Mouse (Mus musculus) cerebellum, adult 11-12 months (tissue): ENCODE results near the gene Sel1l3.

ENCODE experiments used
- DNase-seq: peaks from one replicate; pipeline ENCODE4 v3.0.0; 2022

Gene Sel1l3

DNA sequence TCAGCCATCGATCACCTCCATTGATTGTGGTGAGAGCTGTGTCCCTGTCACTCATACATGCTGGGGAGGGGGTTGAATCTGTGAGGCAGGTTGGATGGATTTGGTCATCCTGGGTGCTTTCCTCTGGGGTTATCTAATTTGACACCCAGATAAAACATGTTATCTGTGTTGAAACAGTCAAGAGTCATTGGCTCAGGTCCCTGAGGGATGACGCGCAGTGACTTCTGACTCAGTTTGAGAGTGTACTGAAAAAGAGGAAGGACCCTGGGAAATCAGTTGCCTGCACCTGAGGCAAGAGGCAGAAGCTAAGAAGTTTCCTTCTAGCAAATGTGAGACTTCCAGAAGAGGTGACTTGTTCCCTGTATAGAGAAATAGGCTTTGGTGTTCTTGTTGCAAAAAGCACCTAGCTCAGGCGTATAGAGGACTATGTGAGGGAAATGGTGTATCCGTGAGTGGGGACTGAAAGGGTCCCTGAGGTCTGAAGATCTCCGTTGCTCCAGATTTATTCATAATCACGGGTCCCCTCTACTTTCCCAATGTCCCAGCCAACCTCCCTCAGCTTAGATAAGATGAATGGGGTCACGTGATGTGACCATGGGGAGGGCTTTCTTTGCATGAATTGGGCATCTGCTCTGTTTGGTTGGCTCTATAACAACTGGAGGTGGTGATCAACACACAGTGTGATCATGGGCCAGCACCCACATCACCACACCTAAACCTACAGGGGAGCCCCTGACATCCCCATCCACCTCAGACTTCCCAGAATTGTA, 73.4 kb downstream of the Sel1l3 start:
- peak; percentile 23 for DNase-seq

- peak; percentile 24 for DNase-seq
These were observed 74.2 kb downstream of the Sel1l3 start for GRCm38 (mm10) chr5:53139566-53139965.

GRCm38 (mm10) chr5:53139140-53139539, 74.6 kb downstream of the Sel1l3 start:
- DNase-seq: no peak

GRCm38 (mm10) chr5:53138025-53138424, 75.7 kb downstream of the Sel1l3 start:
- peak; percentile 84 for DNase-seq

- peak; percentile 22 for DNase-seq
These were observed 77.7 kb downstream of the Sel1l3 start for GRCm38 (mm10) chr5:53135984-53136383.

GRCm38 (mm10) chr5:53134003-53134402, 79.7 kb downstream of the Sel1l3 start:
- DNase-seq: no peak

GRCm38 (mm10) chr5:53124701-53125100, 89.0 kb downstream of the Sel1l3 start:
- DNase-seq: no peak

GRCm38 (mm10) chr5:53123525-53124286, 90.0 kb downstream of the Sel1l3 start:
- no peak for DNase-seq

GRCm38 (mm10) chr5:53119689-53120088, 94.0 kb downstream of the Sel1l3 start:
- no peak for DNase-seq

GRCm38 (mm10) chr5:53118212-53118611, 95.5 kb downstream of the Sel1l3 start:
- DNase-seq: no peak

DNA sequence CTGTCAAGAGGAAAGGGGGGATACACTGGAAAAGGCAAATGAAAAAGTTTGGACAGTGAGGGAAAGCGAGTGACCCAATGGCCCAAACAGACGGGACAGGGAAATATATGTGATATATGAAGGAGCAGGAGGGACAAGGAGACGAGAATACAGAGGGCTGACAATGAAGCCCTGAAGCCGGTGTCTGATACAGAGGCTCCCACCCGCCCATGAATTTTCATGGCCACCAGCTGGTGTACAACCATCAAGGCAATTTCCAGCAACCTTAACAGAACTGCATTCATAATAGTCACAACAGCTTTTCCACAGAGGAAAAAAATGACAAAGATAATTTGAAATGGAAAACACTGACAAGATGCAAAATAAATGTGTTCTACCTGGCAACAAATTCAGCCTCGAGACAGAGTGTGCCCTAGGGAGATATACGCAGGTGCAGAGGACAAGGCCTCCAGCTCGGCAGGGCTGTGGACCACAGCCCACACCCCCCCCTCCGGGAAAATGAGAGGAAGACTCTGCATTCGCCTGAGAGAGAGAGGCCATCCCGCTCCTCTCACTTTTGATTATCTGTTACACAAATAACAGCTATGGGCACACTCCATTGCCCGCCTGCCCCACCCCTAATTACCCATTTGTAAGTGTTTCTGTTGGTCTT, 99.0 kb downstream of the Sel1l3 start:
- no peak for DNase-seq

DNA sequence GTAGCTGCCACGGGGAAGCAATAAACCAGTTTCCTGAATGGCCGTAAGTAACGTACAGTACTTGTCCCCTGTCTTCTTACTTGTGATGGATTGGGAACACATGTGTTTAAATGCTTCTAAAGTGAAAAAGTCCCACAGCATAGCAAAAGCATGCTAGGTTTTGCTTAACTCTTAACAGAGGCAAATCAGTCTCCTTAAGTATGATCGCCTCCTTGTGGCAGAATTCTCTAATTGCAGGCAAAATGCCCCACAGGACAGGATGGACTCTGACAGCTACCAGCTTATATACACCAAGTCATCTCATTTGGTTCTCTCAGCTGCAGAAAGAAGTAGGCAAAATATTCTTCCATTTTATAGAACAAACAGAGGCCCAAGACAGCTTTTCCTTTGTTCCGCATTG, 100.8 kb downstream of the Sel1l3 start:
- no peak for DNase-seq

DNA sequence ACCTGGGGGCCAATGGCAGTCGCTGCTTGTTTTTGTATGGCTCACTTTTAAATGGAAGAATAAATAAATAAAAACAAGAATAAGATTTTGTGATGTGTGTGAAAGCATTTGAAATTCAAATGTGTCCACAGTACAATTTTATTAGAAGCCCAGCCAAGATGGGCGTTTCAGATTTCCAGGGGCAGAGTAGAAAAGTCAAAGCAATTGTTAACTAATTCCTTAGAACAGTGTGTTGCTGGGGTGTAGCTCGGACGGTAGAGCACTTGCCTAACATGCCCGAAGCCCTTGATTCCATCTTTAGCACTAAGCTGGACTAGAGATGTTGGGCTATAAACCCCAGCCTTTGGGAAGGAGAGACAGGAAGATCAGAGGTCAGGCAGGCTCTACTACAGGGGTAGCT, 102.7 kb downstream of the Sel1l3 start:
- DNase-seq: no peak

- no peak for DNase-seq
These were observed 103.5 kb downstream of the Sel1l3 start for GRCm38 (mm10) chr5:53110225-53110624.

- no peak for DNase-seq
These were observed 105.1 kb downstream of the Sel1l3 start for GRCm38 (mm10) chr5:53108668-53109067.

DNA sequence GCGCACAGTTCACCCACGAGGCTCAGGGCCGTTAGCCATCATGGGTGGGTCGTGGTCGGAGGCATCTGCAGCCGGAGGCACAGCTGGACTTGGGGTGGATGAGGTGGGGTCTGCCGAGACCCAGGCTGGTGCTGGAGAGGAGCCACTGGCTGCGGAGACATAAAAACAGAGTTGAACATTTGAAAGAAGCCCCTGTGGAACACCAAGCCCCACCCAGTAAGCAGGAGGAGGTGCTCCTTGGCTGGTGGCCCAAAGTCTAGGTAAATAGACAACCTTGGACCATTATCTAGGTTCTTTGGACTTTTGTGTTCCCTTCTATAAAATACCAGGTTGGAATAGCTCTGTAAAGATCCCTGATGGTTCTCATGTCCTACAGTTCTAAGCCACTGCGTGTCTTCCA, 105.7 kb downstream of the Sel1l3 start:
- DNase-seq: no peak

DNA sequence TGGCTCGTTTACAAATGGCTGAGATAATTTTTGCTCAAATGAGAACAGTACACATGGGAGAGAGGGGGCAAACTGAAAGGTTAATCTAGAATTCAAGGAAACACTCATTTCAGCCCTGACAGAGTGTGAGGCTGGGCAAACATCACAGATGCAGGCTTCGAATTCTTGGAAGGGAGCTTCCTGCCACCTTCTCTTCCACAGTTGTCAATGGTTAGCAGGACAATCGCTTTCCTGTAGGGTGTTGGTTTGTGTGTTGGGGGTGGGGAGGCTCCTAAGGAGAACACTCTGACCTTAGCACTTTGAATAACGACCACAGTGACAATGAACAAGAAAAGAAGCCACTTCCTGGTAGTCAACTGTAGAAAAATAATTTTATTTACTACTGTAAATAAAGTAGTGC, 107.0 kb downstream of the Sel1l3 start:
- DNase-seq: no peak

DNA sequence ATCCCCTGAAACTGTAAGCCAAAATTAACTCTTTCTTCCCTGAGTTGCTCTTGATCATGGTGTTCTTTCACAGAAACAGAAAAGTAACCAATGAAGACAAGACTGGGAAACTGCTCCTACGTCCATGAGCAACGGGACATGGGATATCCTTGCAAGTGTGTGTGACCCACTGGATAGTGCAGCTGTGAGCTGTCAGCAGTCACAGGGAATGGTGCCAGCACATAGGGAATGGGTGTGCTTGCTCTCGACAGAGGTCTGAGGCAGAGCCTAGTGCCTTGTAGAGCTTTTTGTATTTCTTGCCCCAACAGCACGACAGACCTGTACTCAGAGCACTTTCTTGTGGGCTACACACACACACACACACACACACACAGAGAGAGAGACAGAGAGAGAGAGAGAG, 107.6 kb downstream of the Sel1l3 start:
- DNase-seq: no peak

- peak; percentile 84 for DNase-seq
These were observed 108.0 kb downstream of the Sel1l3 start for GRCm38 (mm10) chr5:53105716-53106115.

DNA sequence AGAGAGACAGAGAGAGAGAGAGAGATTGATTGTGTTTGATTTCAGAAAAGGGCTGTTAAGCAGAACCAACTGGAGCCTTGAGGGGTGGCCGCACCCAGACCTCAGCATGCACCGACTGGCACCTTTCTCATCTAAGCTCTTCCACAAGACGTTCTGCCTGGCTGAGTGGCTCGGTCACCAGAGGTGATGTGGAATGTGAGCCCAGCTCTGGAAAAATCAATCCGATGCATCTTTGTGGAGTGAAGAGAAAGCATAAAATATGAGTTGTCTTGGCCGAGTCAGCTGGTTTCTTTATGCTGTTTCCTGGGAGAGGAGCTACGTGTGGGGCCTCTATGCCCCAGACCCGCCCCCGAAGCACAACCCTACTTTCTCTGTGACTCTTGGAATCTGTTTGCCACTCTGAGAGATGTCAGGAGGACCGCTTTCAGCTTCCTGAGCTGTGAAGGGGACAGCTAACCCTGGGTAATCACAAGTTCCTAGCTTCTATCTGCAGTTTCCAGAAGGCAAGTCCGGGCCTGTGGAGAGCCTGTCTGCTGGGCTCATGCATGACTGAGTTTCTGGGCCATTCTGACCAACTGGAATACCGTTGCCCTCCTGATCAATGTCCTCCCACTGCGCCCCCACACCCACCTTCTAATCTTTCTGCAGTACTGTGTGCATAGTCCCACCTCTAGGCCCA, 109.4 kb downstream of the Sel1l3 start:
- peak; percentile 44 for DNase-seq

- no peak for DNase-seq
These were observed 111.8 kb downstream of the Sel1l3 start for GRCm38 (mm10) chr5:53101848-53102473.

DNA sequence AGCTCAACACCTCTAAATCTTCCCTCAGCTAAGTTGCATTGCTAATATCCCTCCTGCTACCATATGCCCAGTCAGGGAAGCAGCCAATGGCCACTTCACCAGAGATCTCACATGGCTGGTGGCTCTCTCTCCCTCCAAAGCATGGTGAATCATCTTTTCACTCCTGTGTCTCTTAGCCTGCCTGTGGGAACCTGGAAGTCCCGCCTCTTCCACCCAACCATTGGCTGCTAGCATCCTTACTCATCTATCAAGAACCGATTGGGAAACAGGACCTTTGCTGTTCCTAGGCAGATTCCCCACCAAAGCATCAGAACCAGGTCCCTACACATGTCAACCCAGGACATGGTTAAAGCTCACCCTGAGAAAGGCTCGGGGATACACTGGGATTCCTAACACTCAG, 122.4 kb downstream of the Sel1l3 start:
- no peak for DNase-seq

DNA sequence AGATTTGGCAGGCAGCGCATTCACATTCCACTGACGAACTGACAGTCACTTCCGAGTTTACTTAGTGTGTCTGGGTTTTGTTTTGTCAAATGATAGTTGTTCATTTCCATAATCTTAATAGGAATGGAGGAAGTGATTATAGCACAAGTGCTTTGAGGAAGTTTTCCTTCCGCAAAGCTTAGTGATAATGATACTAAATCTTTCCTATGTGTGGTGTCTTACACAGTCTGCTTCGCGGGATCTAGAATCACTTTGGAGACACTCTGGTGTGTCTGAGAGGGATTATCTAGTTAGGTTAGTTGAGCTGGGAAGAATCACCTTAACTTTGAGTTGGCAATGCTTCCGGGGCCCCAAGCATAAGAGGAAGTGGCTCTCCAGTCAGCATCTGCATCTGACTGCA, 126.3 kb downstream of the Sel1l3 start:
- no peak for DNase-seq
